Mouse (Mus musculus) liver, embryonic 15.5 days (tissue): Measurements from ENCODE around the gene Grhl3. TPM values are rescaled to one million over a fixed set of nuclear protein-coding genes. Genes with fewer than 3 reads are reported as not detected.
A peak's percentile ranks its signal among the peaks of the same experiment; 100 is the strongest.
"Not testable (repeated sequence)": the region's sequence is repeated elsewhere in the genome, so short reads cannot be mapped to it uniquely, and the experiment has no call there.

ENCODE experiments used
- ATAC-seq: fragments of 200-750 bp; cut with Nextera tagmentation; 2 replicates; pipeline ENCODE4 v1.8.0; 2017; ENCODE audit warnings: moderate number of reproducible peaks, mild to moderate bottlenecking, moderate library complexity; ENCODE audit not compliant: insufficient read depth
- H3K27ac ChIP-seq: fragments of 300-500 bp; sonication (generic); replicated peaks from 2 replicates; pipeline ENCODE4 v1.5.1; 2015; ENCODE audit warnings: mild to moderate bottlenecking, inconsistent platforms
- H3K27me3 ChIP-seq: fragments of 300-500 bp; sonication (generic); 2 replicates; pipeline ENCODE4 v1.6.1; 2015; ENCODE audit warnings: mild to moderate bottlenecking, inconsistent platforms
- H3K36me3 ChIP-seq: fragments of 300-500 bp; sonication (generic); replicated peaks from 2 replicates; pipeline ENCODE4 v1.6.1; 2015; ENCODE audit warnings: moderate library complexity, mild to moderate bottlenecking, inconsistent platforms
- H3K4me1 ChIP-seq: fragments of 300-500 bp; sonication (generic); replicated peaks from 2 replicates; pipeline ENCODE4 v1.6.1; 2015; ENCODE audit warnings: inconsistent platforms
- H3K4me2 ChIP-seq: fragments of 300-500 bp; sonication (generic); 2 replicates; pipeline ENCODE4 v1.6.1; 2015; ENCODE audit warnings: moderate library complexity, mild to moderate bottlenecking, inconsistent platforms
- H3K4me3 ChIP-seq: fragments of 300-500 bp; sonication (generic); replicated peaks from 2 replicates; pipeline ENCODE4 v1.5.1; 2015; ENCODE audit warnings: mild to moderate bottlenecking, inconsistent platforms
- H3K9ac ChIP-seq: fragments of 300-500 bp; sonication (generic); 2 replicates; pipeline ENCODE4 v1.6.1; 2015; ENCODE audit warnings: moderate library complexity, mild to moderate bottlenecking, inconsistent platforms
- H3K9me3 ChIP-seq: fragments of 300-500 bp; sonication (generic); replicated peaks from 2 replicates; pipeline ENCODE4 v1.6.1; 2016; ENCODE audit warnings: inconsistent platforms
- WGBS: fragments of 180-500 bp; shearing (Covaris S2); methylation state at CpG from one replicate; pipeline ENCODE4 v1.1.7; 2015; ENCODE audit warnings: mixed read lengths; ENCODE audit not compliant: insufficient replicate concordance; 5-methylcytosine and 5-hydroxymethylcytosine counted together
- polyA plus RNA-seq: library from polyadenylated mRNA; unstranded; fragments of >200 nt; fragmentation: Nextera tagmentation; extraction: Ambion mirVana; gene quantifications from 2 replicates; pipeline ENCODE4 v1.2.1, GENCODE M21; 2015

The Grhl3 gene
- 0.41 and 0.46 TPM in 2 replicates for polyA plus RNA-seq

DNA sequence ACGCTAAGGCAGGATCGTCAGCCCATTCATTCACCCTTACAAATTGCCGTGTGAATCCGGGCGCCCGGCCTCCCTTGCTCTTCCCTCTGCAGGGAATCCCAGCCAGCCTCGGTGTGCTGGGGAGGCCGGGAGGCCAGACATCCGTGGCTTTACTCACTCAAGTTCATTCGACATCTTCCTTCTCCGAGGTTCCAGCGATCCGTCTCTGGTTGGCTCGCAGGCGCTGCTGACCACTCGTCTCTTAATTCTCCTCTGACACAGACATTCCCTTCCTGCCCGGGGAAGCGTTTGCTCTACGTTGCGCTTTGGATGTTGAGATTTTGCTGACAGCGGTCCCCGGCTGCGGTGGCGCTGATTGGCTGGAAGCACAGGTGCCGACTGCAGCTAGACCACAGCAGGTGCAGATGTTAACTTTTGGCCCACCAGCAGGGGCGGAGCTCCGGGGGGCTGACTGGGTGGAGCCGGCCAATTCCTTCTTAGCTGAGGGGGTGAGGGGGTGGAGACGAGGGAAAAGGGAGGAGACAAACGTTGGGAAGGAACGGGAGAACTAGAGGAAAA, at the start of gene Grhl3:
Gene Grhl3 (minus strand): TSS at position 380 of the 558 bp plus-strand sequence.
- no peak for ATAC-seq
- peaks cover 13% of the 10 kb centered on the region for H3K4me1 ChIP-seq
- H3K36me3 ChIP-seq = no peaks in the 10 kb centered on the region
- peaks cover 93% of the 10 kb centered on the region for H3K27me3 ChIP-seq
- no peak within 1 kb of the TSS for H3K9ac ChIP-seq
- under 1% methylated on average over 31 of the region's 31 CpGs for WGBS
- no peak within 1 kb of the TSS; the same call in 1 of the 2 replicates for H3K4me3 ChIP-seq
- H3K9me3 ChIP-seq = no peaks in the 10 kb centered on the region
- H3K27ac ChIP-seq = no peak within 1 kb of the TSS
- H3K4me2 ChIP-seq = peak within 1 kb of the TSS; percentile 23

GRCm38 (mm10) chr4:135622290-135622689, 48.9 kb upstream of the Grhl3 start:
- peaks cover 52% of the 10 kb centered on the region for H3K4me1 ChIP-seq
- H3K27me3 ChIP-seq = peaks cover 23% of the 10 kb centered on the region
- H3K9ac ChIP-seq = no peak overlapping the region
- WGBS = 89% methylated on average over 10 of the region's 10 CpGs
- no peaks in the 10 kb centered on the region for H3K9me3 ChIP-seq
- no peak overlapping the region for H3K4me2 ChIP-seq
- ATAC-seq = no peak
- H3K4me3 ChIP-seq = no peak overlapping the region
- H3K27ac ChIP-seq = peak overlapping the region; percentile 97
- no peaks in the 10 kb centered on the region for H3K36me3 ChIP-seq

- Histone ChIP-seq H3K36me3 (no peaks in the 10 kb centered on the region), H3K9me3 (no peaks in the 10 kb centered on the region), H3K4me1 (peaks cover 57% of the 10 kb centered on the region), H3K27me3 (peaks cover 24% of the 10 kb centered on the region), H3K27ac (no peak overlapping the region), H3K4me3 (no peak overlapping the region), H3K4me2 (no peak overlapping the region), H3K9ac (no peak overlapping the region)
- ATAC-seq = no peak
- 83% methylated on average over 3 of the region's 3 CpGs for WGBS
These were observed 47.0 kb upstream of the Grhl3 start for GRCm38 (mm10) chr4:135620461-135620860.

- Histone ChIP-seq H3K4me1 (peaks cover 43% of the 10 kb centered on the region), H3K4me3 (no peak overlapping the region), H3K27ac (no peak overlapping the region), H3K36me3 (no peaks in the 10 kb centered on the region), H3K27me3 (peaks cover 24% of the 10 kb centered on the region), H3K9me3 (no peaks in the 10 kb centered on the region), H3K9ac (no peak overlapping the region), H3K4me2 (no peak overlapping the region)
- ATAC-seq = no peak
- 12% methylated on average over 16 of the region's 16 CpGs for WGBS
These were observed 44.5 kb upstream of the Grhl3 start for GRCm38 (mm10) chr4:135617783-135618470.

GRCm38 (mm10) chr4:135617038-135617437, 43.6 kb upstream of the Grhl3 start:
- Histone ChIP-seq H3K9me3 (no peaks in the 10 kb centered on the region), H3K27ac (no peak overlapping the region), H3K9ac (no peak overlapping the region), H3K4me3 (no peak overlapping the region), H3K4me1 (peaks cover 34% of the 10 kb centered on the region), H3K4me2 (no peak overlapping the region), H3K36me3 (no peaks in the 10 kb centered on the region), H3K27me3 (peaks cover 24% of the 10 kb centered on the region)
- no peak for ATAC-seq
- WGBS = 37% methylated on average over 4 of the region's 4 CpGs

DNA sequence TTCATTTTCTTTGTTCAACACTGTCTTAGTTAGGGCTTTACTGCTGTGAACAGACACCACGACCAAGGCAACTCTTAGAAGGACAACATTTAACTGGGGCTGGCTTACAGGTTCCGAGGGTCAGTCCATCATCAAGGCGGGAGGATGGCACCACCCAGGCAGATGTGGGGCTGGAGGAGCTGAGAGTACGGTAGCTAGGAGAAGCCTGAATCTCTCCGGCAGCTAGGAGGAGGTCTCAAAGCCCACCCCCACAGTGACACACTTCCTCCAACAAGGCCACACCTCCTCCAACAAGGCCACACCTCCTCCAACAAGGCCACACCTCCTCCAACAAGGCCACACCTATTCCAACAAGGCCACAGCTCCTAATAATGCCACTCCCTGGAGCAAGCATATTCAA, 41.9 kb upstream of the Grhl3 start:
- H3K27ac ChIP-seq, H3K9ac ChIP-seq, ATAC-seq, H3K4me2 ChIP-seq, H3K9me3 ChIP-seq, H3K36me3 ChIP-seq, H3K4me3 ChIP-seq: not testable (repeated sequence)
- Histone ChIP-seq H3K27me3 (peaks cover 24% of the 10 kb centered on the region), H3K4me1 (peaks cover 20% of the 10 kb centered on the region)
- WGBS = 59% methylated on average over 5 of the region's 5 CpGs

- Histone ChIP-seq H3K4me3 (no peak overlapping the region), H3K4me1 (peaks cover 7% of the 10 kb centered on the region), H3K4me2 (no peak overlapping the region), H3K27me3 (0 out of 2 replicates have a peak, but pooled peaks cover 6% of the 10 kb centered on the region), H3K9me3 (peaks cover 3% of the 10 kb centered on the region), H3K9ac (no peak overlapping the region), H3K27ac (no peak overlapping the region), H3K36me3 (no peaks in the 10 kb centered on the region)
- 67% methylated on average over 2 of the region's 2 CpGs for WGBS
- ATAC-seq = no peak
These were observed 36.6 kb upstream of the Grhl3 start for GRCm38 (mm10) chr4:135609986-135610385.

DNA sequence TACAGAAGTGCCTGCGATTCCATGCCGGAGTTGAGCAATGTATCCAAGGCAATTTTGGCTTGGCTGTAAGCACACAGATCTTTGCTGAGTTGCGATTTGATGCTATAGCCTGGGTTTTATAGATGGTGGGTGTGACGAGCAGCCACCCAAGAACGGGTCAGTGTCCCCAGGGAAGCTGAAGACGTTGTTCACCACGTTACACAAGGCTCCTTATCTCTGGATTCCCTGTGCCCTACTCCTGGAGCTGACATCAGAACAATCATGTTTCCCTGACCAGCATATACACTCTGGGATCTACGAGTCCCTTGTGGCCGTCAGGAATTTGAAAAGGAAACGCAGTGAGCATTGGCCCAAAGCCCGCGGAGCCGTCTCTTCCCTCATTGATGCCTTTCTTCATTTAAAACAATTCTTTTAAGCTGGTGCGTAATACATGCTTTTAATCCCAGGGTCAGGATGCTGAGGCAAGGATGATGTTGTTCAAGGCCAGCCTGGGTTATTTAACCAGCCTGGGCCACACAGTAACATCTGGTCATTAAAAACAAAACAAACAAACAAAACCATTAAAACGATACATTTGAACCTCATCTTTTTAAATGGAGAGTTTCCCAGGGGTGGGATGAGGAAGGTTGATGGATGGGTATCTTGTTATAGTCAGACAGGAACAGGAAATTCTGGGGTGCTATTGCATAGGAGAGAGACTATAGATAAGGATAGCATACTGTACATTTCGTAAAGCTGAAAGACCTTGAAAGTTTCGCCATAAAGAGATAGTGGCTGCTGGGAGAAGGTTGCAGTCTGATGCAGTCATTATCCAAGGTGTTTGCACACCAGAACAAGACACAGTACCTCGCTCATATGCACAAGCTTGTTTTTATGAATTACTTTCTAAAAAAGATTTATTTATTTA, 34.8 kb upstream of the Grhl3 start:
- WGBS = 55% methylated on average over 18 of the region's 18 CpGs

GRCm38 (mm10) chr4:135606271-135606670, 32.8 kb upstream of the Grhl3 start:
- H3K27ac ChIP-seq = no peak overlapping the region
- WGBS = 71% methylated on average over 7 of the region's 7 CpGs
- no peak for ATAC-seq
- H3K4me1 ChIP-seq = no peaks in the 10 kb centered on the region
- H3K27me3 ChIP-seq = peaks cover 6% of the 10 kb centered on the region; the same call in 1 of the 2 replicates
- H3K4me3 ChIP-seq = no peak overlapping the region
- no peak overlapping the region for H3K4me2 ChIP-seq
- H3K36me3 ChIP-seq = no peaks in the 10 kb centered on the region
- H3K9me3 ChIP-seq = peaks cover 3% of the 10 kb centered on the region
- H3K9ac ChIP-seq = no peak overlapping the region

More for the DNA sequence above, 34.8 kb upstream of the Grhl3 start:
- no peak overlapping the region for H3K4me2 ChIP-seq
- no peak overlapping the region for H3K27ac ChIP-seq
- no peaks in the 10 kb centered on the region for H3K36me3 ChIP-seq
- no peak overlapping the region for H3K9ac ChIP-seq
- H3K9me3 ChIP-seq = peaks cover 3% of the 10 kb centered on the region
- no peak for ATAC-seq
- H3K4me1 ChIP-seq = no peaks in the 10 kb centered on the region
- H3K27me3 ChIP-seq = 0 out of 2 replicates have a peak, but pooled peaks cover 6% of the 10 kb centered on the region
- H3K4me3 ChIP-seq = no peak overlapping the region

DNA sequence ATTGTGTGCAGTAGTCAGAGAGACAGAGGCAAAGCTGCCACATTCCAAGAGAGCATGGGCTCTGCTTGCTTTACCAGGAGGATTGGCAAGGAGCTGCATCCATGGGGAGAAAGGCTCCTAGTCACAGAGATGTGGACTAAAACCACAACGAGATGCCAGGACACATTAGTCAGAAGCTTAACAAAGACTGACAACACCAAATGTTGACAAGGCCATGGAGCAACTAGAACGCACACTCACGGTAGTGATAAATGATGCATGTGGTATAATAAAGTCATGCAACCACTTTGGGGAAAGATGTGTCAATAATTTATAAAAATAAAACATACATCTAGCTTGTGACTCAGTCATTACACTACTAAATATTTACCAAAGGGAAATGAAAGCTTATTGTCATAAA, 28.1 kb upstream of the Grhl3 start:
- Histone ChIP-seq H3K36me3 (no peaks in the 10 kb centered on the region), H3K4me3 (no peak overlapping the region), H3K9ac (no peak overlapping the region), H3K4me2 (no peak overlapping the region), H3K9me3 (no peaks in the 10 kb centered on the region), H3K4me1 (no peaks in the 10 kb centered on the region), H3K27ac (no peak overlapping the region), H3K27me3 (peaks cover 6% of the 10 kb centered on the region; the same call in 1 of the 2 replicates)
- ATAC-seq = no peak
- WGBS = 68% methylated on average over 3 of the region's 3 CpGs
